In genomic region chr4:32952681-32953080, GRCm38 (mm10) we compare ENCODE assay signal across 12 mouse cellular contexts. TPM values are rescaled to one million over a fixed set of nuclear protein-coding genes. Genes with fewer than 3 reads are reported as not detected.
DNase-seq lines count a peak whose midpoint lies in the region; ATAC-seq lines count a peak whose summit lies in the region.
"Had no signal": no experiment of that assay in that cellular context is flagged by ENCODE, and none has a peak within 500 bp of the region (broad histone marks: within the 10 kb centered on the region; RNA-seq: fewer than 3 reads in every experiment).

No protein-coding gene starts in this region.

- no peaks in the 10 kb centered on the region for H3K36me3 ChIP-seq in kidney, embryonic 16.5 days (ENCODE audit: insufficient read depth, low read length)
- no peaks in the 10 kb centered on the region for H3K36me3 ChIP-seq in embryonic facial prominence, embryonic 10.5 days (replicated peaks)
- H3K36me3 ChIP-seq in hindbrain, embryonic 12.5 days, result no peaks in the 10 kb centered on the region
- no peaks in the 10 kb centered on the region for H3K36me3 ChIP-seq in neural tube, embryonic 11.5 days (ENCODE audit: control insufficient read depth, insufficient read depth, low read length)

- 3% methylated on average over 7 of the region's 7 CpGs for WGBS in kidney, embryonic 16.5 days
- 27% methylated on average over 7 of the region's 7 CpGs for WGBS in embryonic facial prominence, embryonic 10.5 days
- WGBS in hindbrain, embryonic 12.5 days, result 9% methylated on average over 7 of the region's 7 CpGs
- WGBS in neural tube, embryonic 11.5 days, result 8% methylated on average over 7 of the region's 7 CpGs

- DNase-seq in kidney, adult 9 months, result no peak
- DNase-seq in embryonic facial prominence, embryonic 10.5 days (ENCODE audit: low spot score), result no peak
- peak; percentile 21 for DNase-seq in neural tube, embryonic 11.5 days (ENCODE audit: low spot score)
- no peak for DNase-seq in c-Kit-positive CD71-positive TER-119-positive erythroid progenitor cells, embryonic 14.5 days (ENCODE audit: low spot score)
- DNase-seq in cerebellum, adult 11 months, result no peak
- DNase-seq: gastrocnemius, adult 2 months; liver; thymus, postnatal 4 days had no signal

- H3K4me3 ChIP-seq in kidney, embryonic 16.5 days (ENCODE audit: low read length), result peak overlapping the region; percentile 38; the same call in 1 of the 2 replicates
- H3K4me3 ChIP-seq in embryonic facial prominence, embryonic 10.5 days, result peak overlapping the region; percentile 82; the same call in 1 of the 2 replicates
- no peak overlapping the region for H3K4me3 ChIP-seq in hindbrain, embryonic 12.5 days
- no peak overlapping the region for H3K4me3 ChIP-seq in neural tube, embryonic 11.5 days (ENCODE audit: low read depth, low read length)
- H3K4me3 ChIP-seq: megakaryocyte, embryonic 14.5 days had no signal

- no peak overlapping the region for H3K9ac ChIP-seq in kidney, embryonic 16.5 days (replicated peaks; ENCODE audit: low read length)
- H3K9ac ChIP-seq in hindbrain, embryonic 12.5 days, result no peak overlapping the region
- no peak overlapping the region for H3K9ac ChIP-seq in neural tube, embryonic 11.5 days (ENCODE audit: low read length)

- no peak overlapping the region for H3K27ac ChIP-seq in kidney, embryonic 16.5 days (ENCODE audit: low read length)
- no peak overlapping the region for H3K27ac ChIP-seq in embryonic facial prominence, embryonic 10.5 days (replicated peaks)
- H3K27ac ChIP-seq in hindbrain, embryonic 12.5 days, result no peak overlapping the region
- H3K27ac ChIP-seq in neural tube, embryonic 11.5 days (ENCODE audit: low read depth, low read length), result no peak overlapping the region
- H3K27ac ChIP-seq: gastrocnemius, adult 2 months had no signal

- no peak for ATAC-seq in kidney, embryonic 16.5 days (ENCODE audit: low FRiP score, low TSS enrichment)
- no peak for ATAC-seq in hindbrain, embryonic 12.5 days (ENCODE audit: low FRiP score)
- no peak for ATAC-seq in neural tube, embryonic 11.5 days (ENCODE audit: insufficient read depth, low FRiP score, low TSS enrichment)
- ATAC-seq: activated CD4-positive, CD25-positive, alpha-beta regulatory T cell, adult 4 months had no signal

- no peaks in the 10 kb centered on the region for H3K27me3 ChIP-seq in kidney, embryonic 16.5 days (ENCODE audit: insufficient read depth, low read length)
- peaks cover 17% of the 10 kb centered on the region for H3K27me3 ChIP-seq in embryonic facial prominence, embryonic 10.5 days (replicated peaks; ENCODE audit: low read depth, poor library complexity, severe bottlenecking)
- peaks cover 10% of the 10 kb centered on the region; the same call in 1 of the 2 replicates for H3K27me3 ChIP-seq in hindbrain, embryonic 12.5 days
- no peaks in the 10 kb centered on the region for H3K27me3 ChIP-seq in neural tube, embryonic 11.5 days (ENCODE audit: control insufficient read depth, insufficient read depth, low read length)

- H3K4me1 ChIP-seq in kidney, embryonic 16.5 days (ENCODE audit: insufficient read depth, low read length), result peaks cover 20% of the 10 kb centered on the region; the same call in 1 of the 2 replicates
- H3K4me1 ChIP-seq in embryonic facial prominence, embryonic 10.5 days, result peaks cover 41% of the 10 kb centered on the region
- peaks cover 24% of the 10 kb centered on the region for H3K4me1 ChIP-seq in hindbrain, embryonic 12.5 days
- peaks cover 4% of the 10 kb centered on the region; the same call in 1 of the 2 replicates for H3K4me1 ChIP-seq in neural tube, embryonic 11.5 days (ENCODE audit: control insufficient read depth, insufficient read depth, low read length)

- H3K4me2 ChIP-seq in kidney, embryonic 16.5 days (replicated peaks; ENCODE audit: low read depth, low read length), result peak overlapping the region; percentile 82
- peak overlapping the region; percentile 86 for H3K4me2 ChIP-seq in hindbrain, embryonic 12.5 days (replicated peaks)
- H3K4me2 ChIP-seq in neural tube, embryonic 11.5 days (ENCODE audit: low read depth), result peak overlapping the region; percentile 83

- H3K9me3 ChIP-seq in kidney, embryonic 16.5 days (ENCODE audit: low read length), result no peaks in the 10 kb centered on the region
- H3K9me3 ChIP-seq in embryonic facial prominence, embryonic 10.5 days, result no peaks in the 10 kb centered on the region
- no peaks in the 10 kb centered on the region for H3K9me3 ChIP-seq in hindbrain, embryonic 12.5 days (replicated peaks)
- no peaks in the 10 kb centered on the region for H3K9me3 ChIP-seq in neural tube, embryonic 11.5 days (ENCODE audit: control insufficient read depth, low read length)

RNA-seq across cellular contexts. Expression of gene Ankrd6, which starts 2.0 kb away (rescaled TPM):
- polyA plus RNA-seq in kidney, embryonic 16.5 days (2015; fragmentation: Nextera tagmentation; extraction: Ambion mirVana), result 13.8 and 15.4 TPM in 2 replicates
- polyA plus RNA-seq in embryonic facial prominence, embryonic 10.5 days (2016; fragmentation: Nextera tagmentation; extraction: Ambion mirVana), result 12.2 and 16.4 TPM in 2 replicates
- polyA plus RNA-seq in hindbrain, embryonic 12.5 days (2016; fragmentation: Nextera tagmentation; extraction: Ambion mirVana), result 25.7 and 27.5 TPM in 2 replicates
- 28.1 and 31.3 TPM in 2 replicates for polyA plus RNA-seq in neural tube, embryonic 11.5 days (2014; fragmentation: Nextera tagmentation; extraction: Ambion mirVana)

RNA-seq across cellular contexts. Expression of gene Rragd, which starts 30.2 kb away (rescaled TPM):
- polyA plus RNA-seq in kidney, embryonic 16.5 days (2015; fragmentation: Nextera tagmentation; extraction: Ambion mirVana), result 16.0 and 22.0 TPM in 2 replicates
- 22.5 and 22.9 TPM in 2 replicates for polyA plus RNA-seq in embryonic facial prominence, embryonic 10.5 days (2016; fragmentation: Nextera tagmentation; extraction: Ambion mirVana)
- 40.1 and 44.2 TPM in 2 replicates for polyA plus RNA-seq in hindbrain, embryonic 12.5 days (2016; fragmentation: Nextera tagmentation; extraction: Ambion mirVana)
- polyA plus RNA-seq in neural tube, embryonic 11.5 days (2014; fragmentation: Nextera tagmentation; extraction: Ambion mirVana), result 40.5 and 42.3 TPM in 2 replicates

Comparison
In these comparisons a context has a peak if more than half of its experiments do, and no peak if none do; other contexts are left out.
1. H3K4me3 ChIP-seq: peak in kidney, embryonic 16.5 days (single experiment) and embryonic facial prominence, embryonic 10.5 days (single experiment); none in hindbrain, embryonic 12.5 days (single experiment) and neural tube, embryonic 11.5 days (single experiment).
2. Peak in every context shown above with its lines, with median percentiles within 50 percentile points of each other: H3K4me2 ChIP-seq.